Mouse (Mus musculus): Measurements from ENCODE around the gene Taok3.

Gene Taok3

GRCm38 (mm10) chr5:117117241-117117640, 2.7 kb upstream of the Taok3 start:
- no peak for DNase-seq (ENCODE audit: extremely low read depth, low read depth, low spot score)

DNA sequence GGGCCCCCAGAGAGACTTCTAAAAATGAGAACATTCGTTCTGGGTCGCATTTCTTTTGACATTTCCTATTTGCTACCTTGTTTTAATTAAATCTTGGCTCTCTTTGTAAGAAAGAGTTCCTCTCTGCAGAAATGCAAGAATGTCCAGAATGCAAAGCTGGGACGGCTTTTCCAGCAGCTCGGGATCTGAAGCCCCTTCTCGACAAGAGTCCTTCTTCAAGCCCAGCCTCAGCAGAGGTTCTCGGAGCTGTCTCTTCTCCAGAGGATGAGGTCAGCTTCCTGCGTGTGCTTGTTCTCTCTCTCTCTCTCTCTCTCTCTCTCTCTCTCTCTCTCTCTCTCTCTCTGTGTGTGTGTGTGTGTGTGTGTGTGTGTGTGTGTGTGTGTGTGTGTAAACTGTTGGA, 2.2 kb upstream of the Taok3 start:
- no peak for DNase-seq (ENCODE audit: extremely low read depth, low read depth, low spot score)

- DNase-seq (ENCODE audit: extremely low read depth, low read depth, low spot score) = no peak
Observed at GRCm38 (mm10) chr5:117118220-117118619, 1.7 kb upstream of the Taok3 start.

- DNase-seq (ENCODE audit: extremely low read depth, low read depth, low spot score) = no peak
Observed at GRCm38 (mm10) chr5:117118850-117119249, 1.1 kb upstream of the Taok3 start.

- DNase-seq (ENCODE audit: extremely low read depth, low read depth, low spot score) = no peak
Observed at GRCm38 (mm10) chr5:117120489-117121466, 849 bp downstream of the Taok3 start.

DNA sequence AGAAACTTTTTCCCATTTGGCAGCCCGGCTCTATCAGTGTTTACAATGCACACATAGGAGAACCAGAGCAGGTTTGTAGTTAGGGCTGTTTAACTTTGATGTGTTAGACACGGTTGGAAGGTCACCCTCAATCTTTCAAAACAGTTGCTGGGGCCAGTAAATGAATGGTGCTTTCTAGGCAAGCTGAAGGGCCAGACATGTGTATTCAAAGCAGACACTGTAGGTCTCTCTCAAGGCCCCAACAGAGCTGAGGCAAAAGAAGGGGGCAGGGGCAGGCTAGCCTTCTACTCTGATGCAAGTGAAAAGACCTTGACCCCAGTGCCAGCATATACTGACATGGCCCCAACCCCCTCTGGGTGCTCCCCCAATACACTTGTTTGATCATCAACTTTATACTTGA, 1.7 kb downstream of the Taok3 start:
- no peak for DNase-seq (ENCODE audit: extremely low read depth, low read depth, low spot score)

GRCm38 (mm10) chr5:117123102-117123501, 3.2 kb downstream of the Taok3 start:
- DNase-seq (ENCODE audit: extremely low read depth, low read depth, low spot score) = no peak

DNA sequence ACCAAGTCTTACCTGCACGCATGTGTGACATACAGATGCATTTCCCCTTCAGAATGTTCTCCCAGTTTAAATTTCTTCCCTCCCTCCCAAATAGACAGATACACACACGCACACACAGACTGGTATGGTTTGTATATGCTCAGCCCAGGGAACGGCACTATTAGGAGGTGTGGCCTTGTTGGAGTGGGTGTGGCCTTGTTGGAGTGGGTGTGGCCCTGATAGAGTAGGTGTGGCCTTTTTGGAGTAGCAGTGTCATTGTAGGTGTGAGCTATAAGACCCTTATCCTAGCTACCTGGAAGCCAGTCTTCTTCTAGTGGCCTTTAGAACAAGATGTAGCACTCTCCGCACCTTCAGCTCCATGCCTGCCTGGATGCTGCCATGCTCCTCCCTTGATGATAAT, 3.9 kb downstream of the Taok3 start:
- DNase-seq (ENCODE audit: extremely low read depth, low read depth, low spot score) = no peak

DNA sequence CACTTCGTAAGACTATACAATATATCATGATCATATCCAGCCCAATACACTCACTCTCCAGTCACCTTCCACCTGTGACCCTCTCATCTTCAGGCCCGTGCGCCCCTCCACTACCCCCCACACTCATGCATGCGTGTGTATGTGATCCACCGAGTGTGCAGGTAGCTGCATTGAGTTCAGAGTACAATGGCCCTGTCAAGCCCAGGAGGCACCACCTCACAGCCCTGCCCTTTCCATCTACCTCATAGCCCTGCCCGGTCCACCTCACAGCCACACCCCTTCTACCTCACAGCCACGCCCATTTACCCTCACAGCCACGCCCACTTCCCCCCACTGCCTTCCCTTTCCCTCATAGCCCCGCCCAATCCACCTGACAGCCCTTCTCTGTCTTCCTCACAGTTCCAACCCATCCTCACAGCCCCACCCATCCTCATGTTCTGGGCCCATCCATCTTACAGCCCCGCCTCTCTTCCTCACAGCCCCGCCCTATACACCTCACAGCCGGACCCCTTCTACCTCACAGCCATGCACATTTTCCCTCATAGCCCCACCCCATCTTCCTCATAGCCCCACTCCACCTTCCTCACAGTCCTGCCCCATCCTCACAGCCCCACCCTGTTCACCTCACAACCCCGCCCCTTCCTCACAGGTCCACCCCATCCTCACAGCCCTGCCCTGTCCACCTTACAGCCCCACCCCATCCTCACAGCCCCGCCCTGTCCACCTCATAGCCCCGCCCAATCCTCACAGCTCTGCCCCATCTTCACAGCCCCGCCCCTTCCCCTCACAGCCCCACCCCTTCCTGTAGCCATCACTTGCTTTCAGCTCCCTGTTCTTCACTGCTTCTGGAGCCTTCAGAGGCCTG, 5.8 kb downstream of the Taok3 start:
- DNase-seq (ENCODE audit: extremely low read depth, low read depth, low spot score) = no peak

- no peak for DNase-seq (ENCODE audit: extremely low read depth, low read depth, low spot score)
Observed at GRCm38 (mm10) chr5:117127051-117127450, 7.1 kb downstream of the Taok3 start.

- DNase-seq (ENCODE audit: extremely low read depth, low read depth, low spot score) = no peak
Observed at GRCm38 (mm10) chr5:117130726-117131125, 10.8 kb downstream of the Taok3 start.

DNA sequence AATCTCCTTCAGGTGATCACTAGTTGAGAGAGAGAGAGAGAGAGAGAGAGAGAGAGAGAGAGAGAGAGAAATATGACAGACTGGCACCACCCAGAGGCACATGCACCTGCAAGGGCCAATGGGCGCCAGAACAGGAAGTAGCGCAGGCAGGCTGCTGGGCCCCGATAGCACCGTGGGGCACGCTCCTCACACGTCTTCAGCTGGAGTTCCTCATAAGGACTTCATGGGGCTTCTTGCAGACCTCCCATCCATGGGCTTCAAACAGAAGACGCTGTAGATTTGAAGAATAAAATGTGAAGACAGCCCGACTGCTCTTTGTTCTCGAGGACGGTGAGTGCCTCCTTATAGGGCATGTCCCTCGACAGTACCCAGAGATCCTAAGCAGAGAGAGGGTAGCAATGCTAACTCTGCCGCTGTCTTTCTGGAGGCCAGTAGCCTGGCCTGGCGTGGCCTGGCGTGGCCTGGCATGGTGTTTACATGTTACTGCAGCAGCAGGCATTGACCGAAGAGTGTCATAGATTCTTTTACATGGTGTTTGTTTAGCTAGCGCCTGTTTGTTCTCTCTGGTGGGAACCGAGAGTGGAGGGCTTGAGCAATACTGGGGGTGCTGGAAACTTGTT, 13.6 kb downstream of the Taok3 start:
- DNase-seq (ENCODE audit: extremely low read depth, low read depth, low spot score) = no peak

- no peak for DNase-seq (ENCODE audit: extremely low read depth, low read depth, low spot score)
Observed at GRCm38 (mm10) chr5:117134066-117134888, 14.3 kb downstream of the Taok3 start.

DNA sequence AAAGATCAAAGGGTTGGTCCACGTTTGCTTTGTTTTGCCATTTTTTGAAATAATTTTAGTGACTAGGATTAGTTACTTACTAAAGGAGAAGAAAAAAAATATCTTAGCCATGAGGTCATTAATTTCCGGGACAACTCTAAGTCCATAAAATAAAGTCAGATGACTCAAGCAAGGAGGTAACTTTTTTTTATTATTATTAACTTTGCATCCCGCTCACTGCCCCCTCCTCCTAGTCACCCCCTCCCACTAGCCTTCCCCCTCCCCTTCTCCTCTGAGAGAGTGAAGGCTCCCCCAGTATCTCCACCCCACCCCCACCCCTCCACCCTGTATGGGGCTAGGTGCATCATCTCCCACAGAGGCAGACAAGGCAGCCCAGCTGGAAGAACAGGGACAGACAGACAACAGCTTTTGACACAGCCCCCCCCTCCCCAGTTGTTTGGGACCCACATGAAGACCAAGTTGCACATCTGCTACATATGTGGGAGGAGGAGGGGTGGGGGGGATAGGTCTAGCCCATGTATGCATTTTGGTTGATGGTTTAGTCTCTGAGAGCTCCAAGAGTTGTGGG, 15.0 kb downstream of the Taok3 start:
- DNase-seq (ENCODE audit: extremely low read depth, low read depth, low spot score) = no peak

DNA sequence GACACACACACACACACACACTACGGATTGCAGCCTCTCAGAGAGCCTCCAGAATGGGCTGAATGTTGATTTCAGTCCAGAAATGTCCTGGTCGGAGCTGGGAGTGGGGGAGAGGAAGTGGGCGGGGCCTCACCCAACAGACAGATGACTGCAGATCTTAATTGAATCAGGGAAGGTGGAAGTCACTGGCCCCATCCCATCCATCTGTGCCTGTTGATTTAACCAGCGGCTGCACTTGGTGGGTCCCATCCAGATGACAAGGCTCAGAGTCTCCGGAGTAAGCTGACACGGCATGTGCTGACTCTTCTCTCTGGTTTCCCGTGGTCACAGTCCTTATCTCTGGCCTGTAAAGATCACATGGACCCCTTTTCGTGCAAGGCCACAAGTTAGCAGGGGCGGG, 15.9 kb downstream of the Taok3 start:
- DNase-seq (ENCODE audit: extremely low read depth, low read depth, low spot score) = no peak

- no peak for DNase-seq (ENCODE audit: extremely low read depth, low read depth, low spot score)
Observed at GRCm38 (mm10) chr5:117136570-117136969, 16.6 kb downstream of the Taok3 start.

DNA sequence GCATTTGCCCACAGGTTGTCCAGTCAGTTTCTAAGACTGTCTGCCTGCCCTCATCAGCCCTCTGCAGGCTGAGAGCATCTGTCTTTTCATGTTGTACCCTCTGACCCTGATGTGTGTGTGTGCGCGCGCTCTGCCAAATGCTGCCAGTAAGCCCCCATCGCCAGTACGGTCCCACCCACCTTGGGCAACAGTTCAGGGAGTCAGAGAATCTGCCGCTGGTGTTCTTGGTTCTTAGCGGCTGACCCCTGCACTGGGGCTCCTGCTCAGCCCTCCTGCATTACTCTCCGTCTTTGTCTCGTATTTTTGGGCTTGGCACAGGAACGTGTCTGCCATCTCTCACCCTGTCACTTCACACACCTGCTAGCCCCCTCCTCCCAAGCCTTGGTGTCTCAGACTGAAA, 17.1 kb downstream of the Taok3 start:
- no peak for DNase-seq (ENCODE audit: extremely low read depth, low read depth, low spot score)

- no peak for DNase-seq (ENCODE audit: extremely low read depth, low read depth, low spot score)
Observed at GRCm38 (mm10) chr5:117137594-117137993, 17.7 kb downstream of the Taok3 start.

DNA sequence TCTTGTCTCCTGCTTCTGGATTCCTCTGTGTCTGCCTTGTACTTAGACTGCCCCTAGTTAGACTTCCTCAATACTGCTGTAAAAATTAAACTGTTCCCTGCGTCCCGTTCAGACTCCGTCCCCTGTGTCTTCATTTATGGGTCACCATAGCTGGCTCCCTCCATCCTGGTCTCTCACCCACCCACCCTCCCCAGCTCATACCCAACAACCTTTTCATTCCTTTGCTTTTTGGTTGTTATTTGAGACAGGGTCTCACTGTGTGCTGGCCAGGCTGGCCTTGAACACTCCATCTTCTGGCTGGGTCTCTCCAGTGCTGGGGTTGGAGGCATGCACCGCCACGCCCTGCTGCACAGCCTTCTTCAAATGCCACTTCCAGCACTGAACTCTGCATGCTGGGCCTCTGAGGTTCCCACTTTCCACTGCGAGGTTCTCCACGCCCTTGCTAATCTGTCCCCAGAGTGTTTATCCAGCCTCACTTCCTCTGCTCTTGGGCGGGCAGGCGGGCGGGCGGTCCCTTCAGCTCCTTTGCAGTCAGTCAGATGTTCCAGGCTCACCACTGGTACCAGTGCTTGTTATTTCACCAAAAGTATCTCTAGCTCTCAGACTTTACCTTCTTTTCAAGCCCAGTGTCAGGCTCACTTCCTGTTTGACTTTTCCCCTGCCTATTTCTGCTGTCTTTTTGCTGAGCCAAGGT, 18.5 kb downstream of the Taok3 start:
- no peak for DNase-seq (ENCODE audit: extremely low read depth, low read depth, low spot score)

DNA sequence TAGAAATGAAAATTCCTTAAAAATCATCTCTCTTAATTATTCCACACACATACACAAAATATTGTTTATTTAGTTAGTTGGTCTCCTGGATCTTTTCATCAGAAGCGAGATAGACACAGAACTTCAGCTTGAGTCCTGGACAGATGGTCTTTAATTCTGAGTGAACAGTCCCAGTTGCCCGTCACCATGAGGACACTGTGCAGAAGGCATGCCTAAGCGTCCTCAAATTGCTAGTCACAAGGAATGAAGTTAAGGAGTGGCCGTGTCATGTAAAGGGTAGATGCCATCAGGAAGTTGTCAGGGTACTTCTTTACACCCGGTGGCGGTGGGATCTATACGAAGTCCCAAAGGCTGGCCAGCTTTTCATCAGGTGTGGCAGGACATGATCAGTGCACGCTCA, 19.9 kb downstream of the Taok3 start:
- no peak for DNase-seq (ENCODE audit: extremely low read depth, low read depth, low spot score)

Measured in fat pad, adult 2 months (tissue).